Comparison of ENCODE assay signal across 11 mouse cellular contexts in the genomic region with DNA sequence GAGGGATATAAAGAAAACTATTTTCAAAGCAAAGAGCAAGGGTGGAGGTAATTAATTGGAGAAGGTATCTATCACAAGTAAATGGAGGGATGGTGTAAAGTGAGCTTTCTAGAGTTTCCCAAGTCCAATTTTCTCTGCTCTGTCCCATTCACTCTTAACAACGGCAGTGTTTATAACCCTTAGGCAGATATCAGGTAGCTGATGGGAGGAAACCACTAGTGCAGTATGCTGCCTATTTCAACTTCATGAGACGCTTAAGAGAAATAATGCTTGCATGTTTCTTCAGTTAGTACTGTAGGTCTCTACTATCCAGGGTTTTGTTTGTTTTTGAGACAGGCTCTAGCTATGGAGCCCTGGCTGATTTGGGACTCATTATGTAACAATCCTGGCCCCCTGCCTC. TPM values are rescaled to one million over a fixed set of nuclear protein-coding genes. Genes with fewer than 3 reads are reported as not detected.
DNase-seq lines count a peak whose midpoint lies in the region; ATAC-seq and TF ChIP-seq lines count a peak whose summit lies in the region.
"Had no signal": no experiment of that assay in that cellular context is flagged by ENCODE, and none has a peak within 500 bp of the region (broad histone marks: within the 10 kb centered on the region; RNA-seq: fewer than 3 reads in every experiment).

No protein-coding gene starts in this region.

- no peaks in the 10 kb centered on the region for H3K9me3 ChIP-seq in heart, embryonic 15.5 days (replicated peaks)
- no peaks in the 10 kb centered on the region for H3K9me3 ChIP-seq in midbrain, embryonic 12.5 days
- H3K9me3 ChIP-seq in midbrain, postnatal 0 days (ENCODE audit: low read length) = no peaks in the 10 kb centered on the region
- H3K9me3 ChIP-seq in forebrain, embryonic 14.5 days (replicated peaks; ENCODE audit: control insufficient read depth, low read length) = no peaks in the 10 kb centered on the region
- no peaks in the 10 kb centered on the region for H3K9me3 ChIP-seq in stomach, embryonic 15.5 days

- no peak for ATAC-seq in heart, embryonic 15.5 days (replicated peaks; ENCODE audit: insufficient number of reproducible peaks, insufficient read depth, low FRiP score, low read depth)
- ATAC-seq in midbrain, embryonic 12.5 days (ENCODE audit: low FRiP score, low read depth) = no peak
- no peak for ATAC-seq in midbrain, postnatal 0 days (ENCODE audit: low FRiP score)
- no peak for ATAC-seq in forebrain, embryonic 14.5 days
- ATAC-seq in stomach, embryonic 15.5 days (ENCODE audit: insufficient read depth, low FRiP score, low read depth) = no peak
- ATAC-seq: activated CD4-positive, CD25-positive, alpha-beta regulatory T cell, adult 4 months; inflammation-experienced regulatory T-cells, adult 6 months; lung, postnatal 0 days had no signal

- H3K79me2 ChIP-seq in heart, adult 2 months (replicated peaks; ENCODE audit: control insufficient read depth, insufficient read depth, low read length) = no peaks in the 10 kb centered on the region

- no peak for TF ChIP-seq EP300 in heart, adult 2 months (IDR thresholded peaks at IDR 0.05; ENCODE audit: insufficient read depth, low read depth, low read length)

- intact Hi-C loops in heart, adult 2 months (cut with DNase I) = loop anchor here (5.0 to 10.0 kb wide), 2 partner anchors 213 to 1660 kb away; a partner anchor contains a TSS

- H3K4me3 ChIP-seq in heart, embryonic 15.5 days = no peak overlapping the region
- no peak overlapping the region for H3K4me3 ChIP-seq in heart, adult 2 months
- no peak overlapping the region for H3K4me3 ChIP-seq in midbrain, embryonic 12.5 days
- no peak overlapping the region for H3K4me3 ChIP-seq in midbrain, postnatal 0 days (ENCODE audit: low read depth, low read length)
- no peak overlapping the region for H3K4me3 ChIP-seq in forebrain, embryonic 14.5 days (ENCODE audit: low read depth, low read length)
- H3K4me3 ChIP-seq in stomach, embryonic 15.5 days (replicated peaks) = no peak overlapping the region

- no peak for TF ChIP-seq POLR2A in heart, adult 2 months (IDR thresholded peaks at IDR 0.05; ENCODE audit: insufficient read depth, low read depth, low read length)

- no peak for DNase-seq in heart, adult 2 months
- DNase-seq in midbrain, postnatal 0 days (ENCODE audit: low spot score) = no peak
- DNase-seq in forebrain, embryonic 14.5 days (ENCODE audit: low spot score) = no peak
- DNase-seq in adrenal gland, adult (ENCODE audit: inconsistent age in 2 of 2, low spot score in 1 of 2) = no peak
- no peak for DNase-seq in embryo, embryonic 11 days

- no peak for TF ChIP-seq CTCF in heart, adult 2 months (IDR thresholded peaks at IDR 0.05)
- TF ChIP-seq CTCF in midbrain, postnatal 0 days (IDR thresholded peaks at IDR 0.05) = no peak

- peaks cover 30% of the 10 kb centered on the region for H3K4me1 ChIP-seq in heart, embryonic 15.5 days (replicated peaks)
- no peaks in the 10 kb centered on the region; the same call in 1 of the 2 replicates for H3K4me1 ChIP-seq in heart, adult 2 months (ENCODE audit: control insufficient read depth, insufficient read depth, low read length)
- peaks cover 36% of the 10 kb centered on the region for H3K4me1 ChIP-seq in midbrain, embryonic 12.5 days
- H3K4me1 ChIP-seq in midbrain, postnatal 0 days (ENCODE audit: insufficient read depth, low read length) = peaks cover 14% of the 10 kb centered on the region
- H3K4me1 ChIP-seq in forebrain, embryonic 14.5 days (ENCODE audit: control insufficient read depth, insufficient read depth, low read length) = peaks cover 21% of the 10 kb centered on the region
- H3K4me1 ChIP-seq in stomach, embryonic 15.5 days = peaks cover 15% of the 10 kb centered on the region

- H3K9ac ChIP-seq in heart, embryonic 15.5 days = no peak overlapping the region
- H3K9ac ChIP-seq in heart, adult 2 months (ENCODE audit: low read depth, low read length) = no peak overlapping the region
- H3K9ac ChIP-seq in midbrain, embryonic 12.5 days (replicated peaks) = no peak overlapping the region
- H3K9ac ChIP-seq in midbrain, postnatal 0 days (replicated peaks; ENCODE audit: low read length, poor library complexity, severe bottlenecking) = no peak overlapping the region
- H3K9ac ChIP-seq in forebrain, embryonic 14.5 days (ENCODE audit: low read length) = no peak overlapping the region
- H3K9ac ChIP-seq in stomach, embryonic 15.5 days = no peak overlapping the region

- H3K4me2 ChIP-seq in heart, embryonic 15.5 days = no peak overlapping the region
- H3K4me2 ChIP-seq in midbrain, embryonic 12.5 days (replicated peaks) = 0 out of 2 replicates have a peak overlapping the region, but pooled peaks have one; percentile 11
- H3K4me2 ChIP-seq in midbrain, postnatal 0 days (ENCODE audit: low read depth, low read length, poor library complexity, severe bottlenecking) = no peak overlapping the region
- 0 out of 2 replicates have a peak overlapping the region, but pooled peaks have one; percentile 64 for H3K4me2 ChIP-seq in forebrain, embryonic 14.5 days (ENCODE audit: low read length)
- H3K4me2 ChIP-seq in stomach, embryonic 15.5 days = no peak overlapping the region

- no peaks in the 10 kb centered on the region for H3K36me3 ChIP-seq in heart, embryonic 15.5 days
- no peaks in the 10 kb centered on the region for H3K36me3 ChIP-seq in heart, adult 2 months (ENCODE audit: control insufficient read depth, insufficient read depth, low read length)
- H3K36me3 ChIP-seq in midbrain, embryonic 12.5 days = no peaks in the 10 kb centered on the region
- no peaks in the 10 kb centered on the region for H3K36me3 ChIP-seq in midbrain, postnatal 0 days (ENCODE audit: insufficient read depth, low read length)
- H3K36me3 ChIP-seq in forebrain, embryonic 14.5 days (ENCODE audit: control insufficient read depth, insufficient read depth, low read length) = no peaks in the 10 kb centered on the region
- no peaks in the 10 kb centered on the region for H3K36me3 ChIP-seq in stomach, embryonic 15.5 days

- 0 out of 2 replicates have a peak overlapping the region, but pooled peaks have one; percentile 77 for H3K27ac ChIP-seq in heart, embryonic 15.5 days
- no peak overlapping the region for H3K27ac ChIP-seq in heart, adult 2 months
- H3K27ac ChIP-seq in midbrain, embryonic 12.5 days (replicated peaks) = peak overlapping the region; percentile 22
- no peak overlapping the region for H3K27ac ChIP-seq in midbrain, postnatal 0 days (ENCODE audit: low read depth, low read length)
- H3K27ac ChIP-seq in forebrain, embryonic 14.5 days (ENCODE audit: low read depth, low read length) = no peak overlapping the region
- H3K27ac ChIP-seq in stomach, embryonic 15.5 days = peak overlapping the region; percentile 88

- WGBS in heart, embryonic 15.5 days = 68% methylated on average over 2 of the region's 2 CpGs
- 81% methylated on average over 2 of the region's 2 CpGs for WGBS in heart, adult 2 months
- 84% methylated on average over 2 of the region's 2 CpGs for WGBS in midbrain, embryonic 12.5 days
- 83% methylated on average over 2 of the region's 2 CpGs for WGBS in midbrain, postnatal 0 days
- 69% methylated on average over 2 of the region's 2 CpGs for WGBS in forebrain, embryonic 14.5 days
- WGBS in stomach, embryonic 15.5 days = 62% methylated on average over 2 of the region's 2 CpGs

- no peaks in the 10 kb centered on the region for H3K27me3 ChIP-seq in heart, embryonic 15.5 days
- no peaks in the 10 kb centered on the region for H3K27me3 ChIP-seq in heart, adult 2 months (ENCODE audit: control insufficient read depth, insufficient read depth, low read length)
- H3K27me3 ChIP-seq in midbrain, embryonic 12.5 days = no peaks in the 10 kb centered on the region
- no peaks in the 10 kb centered on the region for H3K27me3 ChIP-seq in midbrain, postnatal 0 days (ENCODE audit: insufficient read depth, low read length)
- H3K27me3 ChIP-seq in forebrain, embryonic 14.5 days (replicated peaks; ENCODE audit: control insufficient read depth, insufficient read depth, low read length) = no peaks in the 10 kb centered on the region
- no peaks in the 10 kb centered on the region for H3K27me3 ChIP-seq in stomach, embryonic 15.5 days (replicated peaks)

RNA-seq across cellular contexts. Expression of a gene that starts 1.7 kb away (rescaled TPM):
- polyA plus RNA-seq in heart, embryonic 15.5 days (2015; fragmentation: Nextera tagmentation; extraction: Ambion mirVana) = 1.6 and 1.7 TPM in 2 replicates
- 10 to 100 TPM in 1 of 2 experiments, 1 to 10 TPM in 1; 7.3 to 10.0 TPM for total RNA-seq in heart, adult 2 months (2021)
- polyA plus RNA-seq in heart, adult 2 months (2012; rRNA removed) = not detected in 2 replicates
- polyA plus RNA-seq in midbrain, embryonic 12.5 days (2016; fragmentation: Nextera tagmentation; extraction: Ambion mirVana) = 7.2 and 8.1 TPM in 2 replicates
- total RNA-seq in midbrain, postnatal 0 days (2014; rRNA removed) = 112 and 321 TPM in 2 replicates
- not detected in 2 replicates for polyA plus RNA-seq in midbrain, postnatal 0 days (2015; fragmentation: Nextera tagmentation; extraction: Ambion mirVana)
- polyA plus RNA-seq in forebrain, embryonic 14.5 days (2014; fragmentation: Nextera tagmentation; extraction: Ambion mirVana) = 2.5 and 3.5 TPM in 2 replicates
- polyA plus RNA-seq in stomach, embryonic 15.5 days (2015; fragmentation: Nextera tagmentation; extraction: Ambion mirVana) = 4.6 and 5.5 TPM in 2 replicates

RNA-seq across cellular contexts. Expression of a gene that starts 2.0 kb away (rescaled TPM):
- 3.5 TPM in 1 of 2 replicates, not detected in the other for polyA plus RNA-seq in heart, embryonic 15.5 days (2015; fragmentation: Nextera tagmentation; extraction: Ambion mirVana)
- total RNA-seq in heart, adult 2 months (2021) = 1 to 10 TPM; 8.1 to 10.0 TPM
- 1.1 TPM in 1 of 2 replicates, not detected in the other for polyA plus RNA-seq in heart, adult 2 months (2012; rRNA removed)
- polyA plus RNA-seq in midbrain, embryonic 12.5 days (2016; fragmentation: Nextera tagmentation; extraction: Ambion mirVana) = 10.1 and 11.3 TPM in 2 replicates
- 4.5 and 62.6 TPM in 2 replicates for total RNA-seq in midbrain, postnatal 0 days (2014; rRNA removed)
- polyA plus RNA-seq in midbrain, postnatal 0 days (2015; fragmentation: Nextera tagmentation; extraction: Ambion mirVana) = 6.9 TPM in 1 of 2 replicates, not detected in the other
- 4.8 and 8.3 TPM in 2 replicates for polyA plus RNA-seq in forebrain, embryonic 14.5 days (2014; fragmentation: Nextera tagmentation; extraction: Ambion mirVana)
- polyA plus RNA-seq in stomach, embryonic 15.5 days (2015; fragmentation: Nextera tagmentation; extraction: Ambion mirVana) = 4.9 and 13.3 TPM in 2 replicates

RNA-seq across cellular contexts. Expression of a gene that starts 3.7 kb away (rescaled TPM):
- 8.6 and 12.1 TPM in 2 replicates for polyA plus RNA-seq in heart, embryonic 15.5 days (2015; fragmentation: Nextera tagmentation; extraction: Ambion mirVana)
- 10 to 100 TPM; 11.9 to 18.1 TPM for total RNA-seq in heart, adult 2 months (2021)
- polyA plus RNA-seq in heart, adult 2 months (2012; rRNA removed) = 5.8 and 8.3 TPM in 2 replicates
- polyA plus RNA-seq in midbrain, embryonic 12.5 days (2016; fragmentation: Nextera tagmentation; extraction: Ambion mirVana) = 34.4 and 38.6 TPM in 2 replicates
- total RNA-seq in midbrain, postnatal 0 days (2014; rRNA removed) = 10.0 and 19.2 TPM in 2 replicates
- 2.2 and 2.5 TPM in 2 replicates for polyA plus RNA-seq in midbrain, postnatal 0 days (2015; fragmentation: Nextera tagmentation; extraction: Ambion mirVana)
- 14.0 and 18.0 TPM in 2 replicates for polyA plus RNA-seq in forebrain, embryonic 14.5 days (2014; fragmentation: Nextera tagmentation; extraction: Ambion mirVana)
- polyA plus RNA-seq in stomach, embryonic 15.5 days (2015; fragmentation: Nextera tagmentation; extraction: Ambion mirVana) = 19.1 and 19.3 TPM in 2 replicates

RNA-seq across cellular contexts. Expression of a gene that starts 5.3 kb away (rescaled TPM):
- 11.2 and 12.4 TPM in 2 replicates for polyA plus RNA-seq in heart, embryonic 15.5 days (2015; fragmentation: Nextera tagmentation; extraction: Ambion mirVana)
- 1 to 10 TPM; 1.7 to 4.3 TPM for total RNA-seq in heart, adult 2 months (2021)
- polyA plus RNA-seq in heart, adult 2 months (2012; rRNA removed) = not detected in 2 replicates
- polyA plus RNA-seq in midbrain, embryonic 12.5 days (2016; fragmentation: Nextera tagmentation; extraction: Ambion mirVana) = 62.2 and 69.7 TPM in 2 replicates
- 84.2 and 252 TPM in 2 replicates for total RNA-seq in midbrain, postnatal 0 days (2014; rRNA removed)
- 2.5 TPM in 1 of 2 replicates, not detected in the other for polyA plus RNA-seq in midbrain, postnatal 0 days (2015; fragmentation: Nextera tagmentation; extraction: Ambion mirVana)
- 20.4 and 37.4 TPM in 2 replicates for polyA plus RNA-seq in forebrain, embryonic 14.5 days (2014; fragmentation: Nextera tagmentation; extraction: Ambion mirVana)
- 36.1 and 42.9 TPM in 2 replicates for polyA plus RNA-seq in stomach, embryonic 15.5 days (2015; fragmentation: Nextera tagmentation; extraction: Ambion mirVana)
- polyA plus RNA-seq: activated CD4-positive, CD25-positive, alpha-beta regulatory T cell, adult 4 months had no signal

RNA-seq across cellular contexts. Expression of a gene that starts 5.6 kb away (rescaled TPM):
- 2.8 and 5.8 TPM in 2 replicates for polyA plus RNA-seq in heart, embryonic 15.5 days (2015; fragmentation: Nextera tagmentation; extraction: Ambion mirVana)
- total RNA-seq in heart, adult 2 months (2021) = 1 to 10 TPM; 2.8 to 3.6 TPM
- polyA plus RNA-seq in heart, adult 2 months (2012; rRNA removed) = 0.59 TPM in 1 of 2 replicates, not detected in the other
- 13.1 and 15.4 TPM in 2 replicates for polyA plus RNA-seq in midbrain, embryonic 12.5 days (2016; fragmentation: Nextera tagmentation; extraction: Ambion mirVana)
- 161 and 335 TPM in 2 replicates for total RNA-seq in midbrain, postnatal 0 days (2014; rRNA removed)
- polyA plus RNA-seq in midbrain, postnatal 0 days (2015; fragmentation: Nextera tagmentation; extraction: Ambion mirVana) = 2.7 and 3.2 TPM in 2 replicates
- polyA plus RNA-seq in forebrain, embryonic 14.5 days (2014; fragmentation: Nextera tagmentation; extraction: Ambion mirVana) = 3.0 and 7.0 TPM in 2 replicates
- 7.8 and 8.5 TPM in 2 replicates for polyA plus RNA-seq in stomach, embryonic 15.5 days (2015; fragmentation: Nextera tagmentation; extraction: Ambion mirVana)

Comparison
In these comparisons a context has a peak if more than half of its experiments do, and no peak if none do; other contexts are left out.
1. H3K27ac ChIP-seq: peak in heart, embryonic 15.5 days (single experiment), midbrain, embryonic 12.5 days (single experiment) and stomach, embryonic 15.5 days (single experiment); none in heart, adult 2 months (single experiment), midbrain, postnatal 0 days (single experiment) and forebrain, embryonic 14.5 days (single experiment).
2. H3K4me2 ChIP-seq: peak in midbrain, embryonic 12.5 days (single experiment) and forebrain, embryonic 14.5 days (single experiment); none in heart, embryonic 15.5 days (single experiment), midbrain, postnatal 0 days (single experiment) and stomach, embryonic 15.5 days (single experiment).